Mouse (Mus musculus): ENCODE results near the gene Psap.

Gene Psap

GRCm38 (mm10) chr10:60350077-60350804 is 72.8 kb downstream of the Psap start:
- no peak for DNase-seq

DNA sequence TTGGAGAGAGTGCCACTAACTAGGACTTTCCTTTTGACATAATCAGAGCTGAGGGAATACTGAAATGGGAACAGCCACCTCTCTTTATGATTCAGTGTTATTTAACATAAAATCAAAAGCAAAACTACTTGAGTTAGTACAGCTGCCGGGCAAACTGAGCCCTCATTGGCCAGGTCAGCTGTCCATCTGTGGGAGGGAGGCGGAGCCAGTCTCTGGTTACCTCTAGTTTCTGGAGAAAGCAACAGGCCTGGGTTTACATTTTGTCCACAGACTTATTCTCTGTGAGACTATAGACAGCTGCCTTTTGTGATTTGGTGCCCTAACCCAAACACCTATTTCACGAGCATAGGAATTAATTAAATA is 73.4 kb downstream of the Psap start:
- DNase-seq = peak; percentile 94 to 96

DNA sequence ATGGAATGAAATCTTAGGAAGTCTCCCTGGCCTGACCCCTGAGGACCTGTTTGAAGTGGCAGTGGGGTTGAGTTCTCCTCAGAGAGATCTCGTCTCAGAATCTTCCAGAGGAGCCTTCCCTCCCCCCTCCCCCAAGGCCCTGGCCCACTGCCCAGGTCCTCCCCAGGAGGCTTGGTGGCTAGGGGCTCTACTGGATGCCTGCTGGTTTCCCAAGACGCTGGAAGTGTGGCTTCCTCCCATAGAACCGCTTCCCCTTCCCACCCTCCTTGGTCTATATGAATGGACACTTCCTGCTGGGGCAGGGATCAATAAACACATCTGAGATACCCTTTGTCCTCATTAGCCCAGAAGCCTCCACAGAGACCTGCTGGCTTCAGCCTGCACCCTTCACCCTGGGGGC is 73.8 kb downstream of the Psap start:
- DNase-seq = peak; percentile 46 to 71

GRCm38 (mm10) chr10:60351761-60352455 is 74.5 kb downstream of the Psap start:
- peak; percentile 84 to 93 for DNase-seq
